Mouse (Mus musculus): ENCODE data around the gene Abcg8.

Gene Abcg8

DNA sequence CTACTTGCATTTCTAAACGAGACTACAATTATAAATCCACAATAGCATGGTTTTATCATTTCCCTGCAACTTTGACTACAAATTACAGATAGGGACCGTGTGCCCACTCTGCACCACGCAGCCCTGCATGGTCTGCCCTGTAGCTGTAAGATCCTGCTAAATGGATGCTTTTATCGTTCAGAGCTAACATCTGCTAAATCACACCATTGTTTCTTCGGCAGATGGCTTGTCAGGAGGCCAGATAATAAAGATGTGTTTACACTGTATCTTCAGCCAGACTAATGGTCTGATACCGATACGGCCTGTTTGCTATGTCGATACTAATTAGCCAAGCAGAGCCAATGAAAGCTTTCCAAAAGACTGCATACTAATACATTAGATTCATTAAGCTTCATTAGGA, 73.2 kb downstream of the Abcg8 start:
- in situ Hi-C loops (cut with MboI; ENCODE audit: unreplicated experiment in 2 of 2) = no loop called here
